Mouse (Mus musculus) C2C12 (cell line): Measurements from ENCODE around the gene Tnrc6c. TPM values are rescaled to one million over a fixed set of nuclear protein-coding genes. Genes with fewer than 3 reads are reported as not detected.

Experiments used
- H3K27me3 ChIP-seq: one replicate; pipeline ENCODE4 v1.6.1; 2011; ENCODE audit not compliant: control insufficient read depth, insufficient read depth, insufficient read length
- H3K36me3 ChIP-seq: one replicate; pipeline ENCODE4 v1.6.1; 2011; ENCODE audit not compliant: control insufficient read depth, insufficient read depth
- H3K4me3 ChIP-seq: one replicate; pipeline ENCODE4 v1.5.1; 2011; ENCODE audit warnings: mild to moderate bottlenecking, control low read depth; ENCODE audit not compliant: poor library complexity, insufficient read depth, severe bottlenecking
- H3K79me2 ChIP-seq: one replicate; pipeline ENCODE4 v1.6.1; 2011; ENCODE audit not compliant: control insufficient read depth, insufficient read depth
- H3K79me3 ChIP-seq: one replicate; pipeline ENCODE4 v1.6.1; 2011; ENCODE audit warnings: low read depth, control low read depth
- H3ac ChIP-seq: one replicate; pipeline ENCODE3; 2011; ENCODE audit warnings: low read depth; ENCODE audit not compliant: control insufficient read depth, insufficient read length
- CEBPB ChIP-seq: IDR thresholded peaks from one replicate; pipeline ENCODE4 v1.6.1; 2011; ENCODE audit warnings: low read depth, mild to moderate bottlenecking, control low read depth, moderate library complexity
- CTCF ChIP-seq: IDR thresholded peaks from one replicate; pipeline ENCODE4 v1.5.1; 2011; ENCODE audit not compliant: control insufficient read depth, insufficient read depth, insufficient read length
- FOSL1 ChIP-seq: IDR thresholded peaks from one replicate; pipeline ENCODE4 v1.8.0; 2011; ENCODE audit warnings: mild to moderate bottlenecking, low read length; ENCODE audit not compliant: poor library complexity, insufficient read depth, severe bottlenecking
- MAX ChIP-seq: IDR thresholded peaks from one replicate; pipeline ENCODE4 v1.6.1; 2011; ENCODE audit warnings: mild to moderate bottlenecking, control low read depth
- MYOD1 ChIP-seq: IDR thresholded peaks from one replicate; pipeline ENCODE4 v1.6.1; 2011; ENCODE audit warnings: low read depth; ENCODE audit not compliant: control insufficient read depth, insufficient read length
- MYOG ChIP-seq: IDR thresholded peaks from one replicate; pipeline ENCODE4 v1.6.1; 2011; ENCODE audit not compliant: control insufficient read depth, insufficient read length; ENCODE audit errors: extremely low read depth
- USF1 ChIP-seq: IDR thresholded peaks from one replicate; pipeline ENCODE4 v1.6.1; 2011; ENCODE audit warnings: low read depth, mild to moderate bottlenecking, control low read depth, moderate library complexity
- polyA plus RNA-seq: library from polyadenylated mRNA; unstranded; fragments of >200 nt; fragmentation: generic; extraction: Trizol; gene quantifications from one replicate; pipeline ENCODE4 v1.2.1, GENCODE M21; 2012; ENCODE audit warnings: missing spikeins

Gene Tnrc6c
- polyA plus RNA-seq, 1 experiment: 6.3 TPM

DNA sequence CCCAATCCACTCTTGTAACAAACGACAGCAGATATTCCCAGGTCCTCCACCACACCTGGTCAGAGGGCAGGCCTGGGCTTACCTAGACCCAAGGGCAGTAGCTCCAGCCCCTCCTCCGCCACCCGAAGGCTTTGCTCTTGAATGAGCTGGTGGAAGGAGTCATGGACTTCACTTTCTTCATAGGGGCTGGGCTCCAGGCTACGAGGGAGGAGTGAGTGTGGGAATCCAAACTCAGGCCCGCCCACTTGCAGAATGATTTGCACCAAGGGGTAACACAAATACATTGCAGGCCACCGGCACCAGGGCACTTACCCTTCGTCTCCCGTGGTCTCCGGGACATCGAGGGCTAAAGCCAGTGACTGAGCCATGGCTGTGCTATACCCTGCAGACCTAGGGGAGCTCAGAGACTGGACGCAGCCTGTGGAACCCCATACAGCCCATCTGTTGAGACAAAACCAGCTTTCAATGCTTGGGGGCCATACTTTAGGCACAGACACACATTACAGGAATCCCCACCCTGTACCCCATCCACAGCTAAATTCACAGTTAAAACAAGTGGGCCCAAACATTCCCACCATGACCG lies 124.9 kb downstream of the Tnrc6c start:
- no peaks in the 10 kb centered on the region for H3K27me3 ChIP-seq
- H3K79me3 ChIP-seq: no peaks in the 10 kb centered on the region
- H3K79me2 ChIP-seq: no peaks in the 10 kb centered on the region
- peak overlapping the region; percentile 42 for H3K4me3 ChIP-seq
- peak overlapping the region; percentile 64 for H3ac ChIP-seq
- TF ChIP-seq CEBPB (no peak), MYOD1 (no peak), FOSL1 (no peak), CTCF (no peak), MAX (no peak), USF1 (no peak), MYOG (no peak)
- no peaks in the 10 kb centered on the region for H3K36me3 ChIP-seq

- Histone ChIP-seq H3K79me2 (no peaks in the 10 kb centered on the region), H3K36me3 (no peaks in the 10 kb centered on the region), H3K4me3 (peak overlapping the region; percentile 42), H3K79me3 (no peaks in the 10 kb centered on the region), H3K27me3 (no peaks in the 10 kb centered on the region), H3ac (peak overlapping the region; percentile 64)
- no peak for TF ChIP-seq MYOG
- no peak for TF ChIP-seq USF1
- TF ChIP-seq FOSL1: no peak
- no peak for TF ChIP-seq CEBPB
- TF ChIP-seq CTCF: no peak
- TF ChIP-seq MYOD1: no peak
- TF ChIP-seq MAX: no peak
These were observed 125.5 kb downstream of the Tnrc6c start for GRCm38 (mm10) chr11:117779434-117780198.

- no peaks in the 10 kb centered on the region for H3K79me3 ChIP-seq
- H3K36me3 ChIP-seq: no peaks in the 10 kb centered on the region
- peak overlapping the region; percentile 64 for H3ac ChIP-seq
- H3K4me3 ChIP-seq: peak overlapping the region; percentile 42
- H3K79me2 ChIP-seq: no peaks in the 10 kb centered on the region
- TF ChIP-seq USF1: no peak
- no peak for TF ChIP-seq MAX
- no peak for TF ChIP-seq FOSL1
- TF ChIP-seq CEBPB: no peak
- no peak for TF ChIP-seq CTCF
- H3K27me3 ChIP-seq: no peaks in the 10 kb centered on the region
These were observed 126.1 kb downstream of the Tnrc6c start for GRCm38 (mm10) chr11:117780199-117780515.

DNA sequence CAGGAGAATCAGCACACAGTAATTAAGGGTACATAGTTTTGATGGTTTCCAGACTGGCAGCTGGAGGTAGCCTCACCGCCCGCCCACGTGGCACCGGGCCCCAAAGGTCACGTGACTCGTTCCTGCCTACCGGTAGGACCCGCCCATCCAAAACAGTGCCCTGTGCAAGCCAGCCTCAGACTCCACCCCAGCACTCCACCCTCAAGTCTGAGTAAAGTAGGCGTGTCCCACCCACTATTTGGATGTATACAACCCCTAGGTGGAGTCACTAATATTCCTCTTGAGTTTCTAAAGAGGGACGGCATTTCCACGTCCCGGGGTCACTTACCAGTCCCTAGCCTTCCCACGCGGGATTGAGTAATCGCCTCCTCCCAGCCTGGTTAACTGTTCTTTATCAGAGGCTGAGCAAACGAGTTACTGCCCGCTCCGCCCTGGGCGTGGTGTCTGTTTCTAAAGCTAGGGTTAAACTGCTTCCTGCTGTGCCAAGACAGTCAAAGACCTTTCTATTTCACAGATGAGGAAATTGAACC lies 126.6 kb downstream of the Tnrc6c start:
- no peaks in the 10 kb centered on the region for H3K79me2 ChIP-seq
- peak overlapping the region; percentile 42 for H3K4me3 ChIP-seq
- H3K36me3 ChIP-seq: no peaks in the 10 kb centered on the region
- peak; percentile 7 for TF ChIP-seq MYOD1
- no peak for TF ChIP-seq MYOG
- peak; percentile 43 for TF ChIP-seq CEBPB
- no peak for TF ChIP-seq CTCF
- TF ChIP-seq USF1: peak; percentile 93
- no peak for TF ChIP-seq FOSL1
- peak; percentile 91 for TF ChIP-seq MAX
- H3ac ChIP-seq: peak overlapping the region; percentile 64
- no peaks in the 10 kb centered on the region for H3K79me3 ChIP-seq
- H3K27me3 ChIP-seq: no peaks in the 10 kb centered on the region

DNA sequence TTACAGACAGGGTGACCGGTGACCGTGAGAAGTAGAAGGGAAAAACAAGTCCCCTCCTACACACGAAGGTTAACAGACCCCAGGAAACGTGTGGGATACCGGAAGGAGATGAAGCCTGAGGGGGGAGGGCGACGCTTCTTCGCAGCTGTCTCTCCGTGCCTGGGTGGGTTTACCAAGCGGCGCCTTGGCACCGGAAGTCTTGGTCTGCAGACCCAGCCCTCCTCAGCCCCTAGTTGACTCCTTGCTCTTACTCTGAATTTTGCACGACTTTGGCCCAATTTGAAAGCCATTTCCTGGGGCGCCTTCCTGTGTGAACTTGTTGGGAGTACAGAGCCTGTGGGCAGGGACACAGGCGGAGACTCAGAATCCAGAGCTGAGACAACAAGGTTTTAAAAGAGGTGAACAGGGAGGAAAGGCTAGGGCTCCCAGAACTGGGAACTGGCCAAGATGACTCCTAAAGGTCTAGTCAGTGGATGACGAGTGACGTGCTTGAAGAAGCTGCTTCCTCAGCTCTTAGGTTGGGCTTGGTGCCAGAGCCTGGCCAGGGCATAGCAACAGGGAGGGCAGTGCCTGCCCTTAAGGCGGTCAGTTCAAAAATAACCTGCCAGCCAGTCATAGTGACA lies 127.2 kb downstream of the Tnrc6c start:
- TF ChIP-seq CTCF: no peak
- peak; percentile 45 for TF ChIP-seq MYOD1
- no peak for TF ChIP-seq MYOG
- TF ChIP-seq CEBPB: no peak

More for the DNA sequence above, 127.2 kb downstream of the Tnrc6c start:
- Histone ChIP-seq H3K79me2 (no peaks in the 10 kb centered on the region), H3K4me3 (peak overlapping the region; percentile 23), H3ac (peak overlapping the region; percentile 23), H3K27me3 (no peaks in the 10 kb centered on the region), H3K79me3 (no peaks in the 10 kb centered on the region), H3K36me3 (no peaks in the 10 kb centered on the region)
